Mouse (Mus musculus) megakaryocyte progenitor cell, adult 5-6 weeks (primary cell): ENCODE measurements around the gene Stx1a. TPM values are rescaled to one million over a fixed set of nuclear protein-coding genes. Genes with fewer than 3 reads are reported as not detected.

Source experiments
- ATAC-seq: replicated peaks from 2 replicates; pipeline ENCODE4 v1.8.0; 2016; ENCODE audit warnings: mild to moderate bottlenecking, moderate TSS enrichment, inconsistent platforms; ENCODE audit not compliant: poor library complexity
- total RNA-seq, 2 experiments: library from RNA; stranded (forward) in 1 of 2; stranded (reverse) in 1 of 2; fragments of 157-497, 149-512 nt in 1 of 2; fragments of 200-1000 nt in 1 of 2; gene quantifications; 2 replicates each; pipeline versions ENCODE4 v1.2.3 to v1.2.4; 2015 to 2017

Gene Stx1a
- total RNA-seq (2015) (0.39 and 1.2 TPM in 2 replicates), total RNA-seq (2017) (0.04 and 0.44 TPM in 2 replicates)

DNA sequence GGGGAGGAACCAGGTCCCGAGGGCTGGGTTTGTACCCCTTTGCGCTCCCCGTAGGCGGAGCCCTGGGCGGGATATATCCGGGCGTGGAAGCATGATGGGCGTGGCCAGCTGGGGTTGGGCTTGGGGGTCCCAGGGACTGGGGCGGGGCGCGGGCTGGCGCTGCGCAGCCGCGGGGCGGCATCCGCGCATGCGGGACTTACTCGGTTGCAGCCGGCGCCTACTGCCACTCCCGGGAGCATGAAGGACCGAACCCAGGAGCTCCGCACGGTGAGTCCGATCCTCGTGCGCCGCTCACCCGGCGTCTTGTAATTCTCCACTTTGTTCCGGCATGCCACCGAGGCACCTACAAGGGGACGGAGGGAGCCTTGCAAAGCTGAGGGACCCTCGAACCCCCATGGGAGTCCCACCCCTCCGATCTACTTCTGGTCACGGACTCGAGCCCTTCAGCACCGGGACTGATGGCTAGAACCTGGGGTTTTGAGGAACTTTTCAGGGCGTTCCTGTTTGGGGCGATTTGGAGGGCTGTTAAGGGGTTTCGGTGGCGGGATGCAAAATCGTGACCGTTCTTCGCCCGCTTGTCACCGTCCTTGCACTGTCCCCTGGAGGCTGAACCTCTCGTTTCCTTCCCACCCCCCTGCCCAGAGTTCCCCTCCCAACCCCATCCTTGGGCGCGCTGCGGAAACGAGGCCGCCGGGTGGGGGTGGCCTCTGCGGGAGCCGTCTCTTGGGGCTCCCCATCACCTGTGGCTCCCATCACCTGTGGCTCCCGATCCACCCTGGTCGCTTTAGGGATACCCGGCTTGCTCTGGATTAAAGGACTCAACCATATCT is at the start of gene Stx1a:
Stx1a (plus strand) TSS at position 139 of the 830 bp plus-strand sequence.
- peak; percentile 83 for ATAC-seq

DNA sequence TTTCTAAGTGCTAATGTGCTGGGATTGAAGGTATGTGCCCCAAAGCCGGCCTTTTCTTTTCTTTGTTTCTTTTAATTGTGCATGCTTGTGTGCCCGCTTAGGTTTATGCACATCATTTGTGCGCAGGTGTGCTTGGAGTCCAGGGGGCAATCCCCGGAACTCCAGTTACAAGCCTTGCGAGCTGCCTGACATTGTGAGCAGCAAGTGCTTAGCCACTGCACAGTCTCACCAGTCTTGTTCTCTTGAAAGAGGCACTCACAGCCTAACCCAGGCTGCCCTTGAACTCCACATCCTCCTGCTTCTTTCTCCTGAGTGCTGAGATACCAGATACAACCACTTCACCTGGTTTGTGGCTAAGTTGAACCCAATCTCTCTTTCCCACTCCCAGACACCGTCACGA is 49.8 kb upstream of the Stx1a start:
- no peak for ATAC-seq

GRCm38 (mm10) chr5:134974294-134974693 is 49.0 kb upstream of the Stx1a start:
- ATAC-seq = peak; percentile 68

GRCm38 (mm10) chr5:134974921-134975320 is 48.4 kb upstream of the Stx1a start:
- ATAC-seq = no peak

DNA sequence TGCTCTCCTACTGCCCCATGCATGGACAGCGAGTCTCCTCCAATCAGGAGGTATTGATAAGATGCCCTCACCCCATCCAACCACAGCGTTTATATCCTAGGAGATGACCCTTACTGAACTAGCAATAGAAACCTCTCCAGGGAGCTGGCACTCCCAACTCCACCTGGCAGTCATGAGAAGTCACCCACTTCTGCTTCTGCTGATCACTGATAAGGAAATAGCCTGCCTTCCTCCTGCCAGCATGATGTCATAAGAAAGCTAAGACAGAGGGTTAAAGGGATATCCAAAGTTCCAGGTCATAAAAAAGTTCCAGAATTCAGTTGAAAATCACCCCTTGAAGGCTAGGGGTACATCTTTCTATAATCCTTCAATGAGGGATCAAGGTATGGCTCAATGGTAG is 47.1 kb upstream of the Stx1a start:
- peak; percentile 49 for ATAC-seq

DNA sequence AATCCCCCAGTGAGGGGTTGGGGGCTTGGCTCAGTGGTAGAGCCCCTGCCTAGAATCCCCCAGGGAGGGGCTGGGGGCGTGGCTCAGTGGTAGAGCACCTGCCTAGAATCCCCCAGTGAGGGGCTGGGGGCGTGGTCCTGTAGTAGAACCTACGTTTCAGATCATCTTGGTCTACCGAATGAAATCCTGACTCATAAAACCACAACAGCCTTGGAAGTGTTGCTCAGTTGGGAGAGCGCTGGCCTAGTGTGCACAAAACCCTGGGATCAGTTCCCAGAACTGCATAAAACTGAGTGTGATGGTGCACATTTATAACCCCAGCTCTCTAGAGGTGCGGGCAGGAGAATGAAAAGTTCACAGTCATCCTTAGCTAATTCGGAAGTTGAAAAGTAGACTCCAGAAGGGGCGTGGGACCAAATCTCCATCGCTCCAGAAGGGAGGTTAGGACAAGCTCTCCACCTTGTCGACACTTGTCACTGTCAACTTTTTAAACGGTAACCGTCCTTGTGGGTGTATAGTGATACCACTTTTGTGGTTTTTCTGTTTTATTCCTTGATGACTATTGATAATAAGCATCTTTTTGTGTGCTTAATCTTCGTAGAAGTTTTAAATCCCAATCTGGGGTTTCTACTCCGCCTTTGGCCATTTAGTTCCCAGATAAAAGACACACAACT is 46.6 kb upstream of the Stx1a start:
- peak; percentile 54 for ATAC-seq

DNA sequence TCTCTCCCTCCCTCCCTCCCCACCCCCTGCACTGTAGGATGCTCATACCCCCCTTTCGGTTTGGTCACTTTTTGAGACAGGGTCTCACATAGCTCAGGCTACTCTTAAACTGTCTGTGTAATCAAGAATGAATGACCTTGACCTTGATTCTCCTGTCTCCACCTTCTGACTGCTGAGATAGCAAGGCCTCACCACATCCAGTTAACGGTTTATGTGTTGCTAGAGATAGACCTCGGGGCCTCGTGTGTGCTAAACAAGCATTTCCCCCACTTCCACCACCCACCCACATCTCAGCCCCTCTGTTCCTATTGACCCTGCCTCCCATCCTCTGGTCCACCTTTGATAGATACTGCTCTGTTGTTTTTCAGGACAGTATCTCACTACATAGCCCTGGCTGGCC is 45.4 kb upstream of the Stx1a start:
- ATAC-seq = no peak

DNA sequence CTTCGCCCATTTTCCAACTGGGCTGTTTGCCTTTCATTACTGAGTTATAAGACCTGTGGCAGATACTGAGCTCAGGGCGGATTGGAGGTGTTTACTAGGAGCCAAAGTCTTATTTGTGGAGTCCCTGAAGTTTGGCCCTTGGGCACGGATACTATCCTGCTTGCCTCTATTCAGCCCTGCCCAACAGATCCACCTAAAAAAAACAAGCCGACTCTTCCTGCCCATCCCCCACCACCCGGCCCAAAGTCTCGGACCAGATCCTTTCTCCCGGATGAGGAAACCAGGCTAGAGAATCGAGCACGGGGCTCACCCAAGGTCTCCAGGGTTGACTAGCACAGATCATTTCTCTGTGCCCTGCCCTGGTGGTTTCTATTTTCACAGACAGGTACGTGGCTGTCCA is 42.1 kb upstream of the Stx1a start:
- no peak for ATAC-seq

DNA sequence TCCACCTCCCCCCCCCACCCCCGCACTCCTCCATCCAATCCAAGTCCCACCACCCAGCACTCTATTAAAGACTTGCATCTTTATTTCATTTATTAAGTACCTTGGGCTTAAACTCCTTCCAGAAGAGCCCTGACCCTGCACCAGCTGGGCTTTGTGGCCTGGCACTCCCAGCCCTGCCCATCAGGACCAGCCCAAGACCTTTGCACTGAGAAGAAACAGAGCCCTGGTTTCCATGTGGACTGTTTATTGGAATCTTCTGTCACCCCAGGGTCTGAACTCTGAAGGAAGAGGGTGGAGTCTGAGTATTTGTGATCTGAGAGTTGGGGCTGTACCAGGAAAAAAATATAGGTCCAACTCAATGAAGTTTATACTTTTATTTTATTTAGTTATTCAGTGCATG is 40.2 kb upstream of the Stx1a start:
- ATAC-seq = no peak

DNA sequence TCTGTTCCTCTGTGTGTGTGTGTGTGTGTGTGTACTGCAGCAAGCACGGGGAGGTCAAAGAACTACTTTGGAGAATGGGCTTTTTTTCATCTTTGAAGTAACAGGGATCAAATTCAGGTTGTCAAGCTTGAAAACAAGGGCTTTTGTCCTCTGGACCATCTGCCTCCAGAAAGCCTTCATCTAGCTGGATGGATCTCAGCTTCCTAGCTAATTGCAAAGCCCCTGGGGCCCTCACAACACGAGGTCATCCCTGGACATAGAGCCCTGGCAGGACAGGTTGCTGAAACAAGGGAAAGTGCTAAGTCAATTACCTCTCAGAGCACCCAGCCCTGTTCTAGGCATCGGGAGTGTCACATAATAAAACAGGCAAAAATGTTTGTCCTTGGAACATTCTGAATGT is 39.5 kb upstream of the Stx1a start:
- ATAC-seq = no peak

- peak; percentile 21; the same call in 1 of the 2 replicates for ATAC-seq
Measured at GRCm38 (mm10) chr5:134985633-134986297, 37.5 kb upstream of the Stx1a start, which contains the start of gene Cldn3. TSS of gene Cldn3 (plus strand) at chr5:134986214.

DNA sequence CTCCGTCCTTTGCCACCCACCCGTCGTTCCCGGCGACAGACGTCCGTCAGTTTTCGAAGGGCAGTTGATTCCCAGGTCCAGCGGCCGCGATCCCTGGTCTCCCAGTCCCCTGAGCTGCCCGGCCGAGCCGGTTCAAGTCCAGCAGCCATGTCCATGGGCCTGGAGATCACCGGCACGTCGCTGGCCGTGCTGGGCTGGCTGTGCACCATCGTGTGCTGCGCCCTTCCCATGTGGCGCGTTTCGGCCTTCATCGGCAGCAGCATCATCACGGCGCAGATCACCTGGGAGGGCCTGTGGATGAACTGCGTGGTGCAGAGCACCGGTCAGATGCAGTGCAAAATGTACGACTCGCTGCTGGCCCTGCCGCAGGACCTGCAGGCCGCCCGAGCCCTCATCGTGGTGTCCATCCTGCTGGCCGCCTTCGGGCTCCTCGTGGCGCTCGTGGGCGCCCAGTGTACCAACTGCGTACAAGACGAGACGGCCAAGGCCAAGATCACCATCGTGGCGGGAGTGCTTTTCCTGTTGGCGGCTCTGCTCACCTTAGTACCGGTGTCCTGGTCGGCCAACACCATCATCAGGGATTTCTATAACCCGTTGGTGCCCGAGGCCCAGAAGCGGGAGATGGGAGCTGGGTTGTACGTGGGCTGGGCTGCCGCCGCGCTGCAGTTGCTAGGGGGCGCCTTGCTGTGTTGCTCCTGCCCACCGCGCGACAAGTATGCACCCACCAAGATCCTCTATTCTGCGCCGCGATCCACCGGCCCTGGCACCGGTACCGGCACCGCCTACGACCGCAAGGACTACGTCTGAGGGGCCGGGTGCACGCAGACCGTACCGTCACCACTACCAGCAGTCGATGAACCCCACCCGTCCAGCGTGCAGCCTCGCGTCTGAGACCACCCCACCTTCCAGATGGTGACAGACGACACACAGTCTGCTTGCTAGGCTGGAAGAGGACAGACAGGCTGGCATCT is 36.7 kb upstream of the Stx1a start:
- ATAC-seq = peak; percentile 50

DNA sequence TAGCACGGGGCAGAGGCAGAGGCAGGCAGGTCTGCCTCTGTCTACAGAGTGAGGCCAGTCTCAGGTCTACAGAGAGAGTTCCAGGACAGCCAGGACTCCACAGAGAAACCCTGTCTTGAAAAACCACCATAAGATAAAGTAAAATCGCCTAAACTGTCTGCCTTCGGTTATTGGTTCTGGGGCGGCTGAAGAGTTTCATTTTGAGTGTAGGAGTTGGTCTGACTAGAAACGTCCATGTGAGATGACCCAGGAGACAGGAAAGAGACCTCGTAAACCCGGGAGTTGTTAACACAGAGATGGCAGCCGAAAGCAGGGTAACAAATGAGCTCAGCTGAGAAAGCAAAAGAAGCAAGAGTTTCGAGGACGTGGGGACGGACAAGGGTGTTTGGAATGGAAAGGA is 34.1 kb upstream of the Stx1a start:
- ATAC-seq = no peak

DNA sequence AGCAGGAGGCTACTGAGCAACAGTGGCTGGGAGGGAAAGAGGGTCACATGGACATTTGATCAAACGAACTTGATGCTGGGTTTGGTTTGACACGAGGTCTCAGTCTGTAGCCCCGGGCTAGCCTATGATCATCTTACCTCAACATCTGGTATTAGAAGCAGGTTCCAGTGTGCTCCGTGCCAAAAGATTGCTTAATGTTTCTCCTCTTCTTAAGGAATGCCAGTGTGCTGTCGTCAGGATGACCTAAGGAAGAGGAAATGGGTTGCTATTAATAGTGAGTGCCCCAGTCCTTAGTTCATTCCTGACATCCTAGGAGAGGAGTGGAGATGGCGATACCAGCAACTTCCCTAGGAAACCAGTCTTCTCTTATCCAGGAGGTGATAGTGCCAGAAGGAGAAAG is 33.5 kb upstream of the Stx1a start:
- ATAC-seq = no peak

- ATAC-seq = no peak
Measured at GRCm38 (mm10) chr5:134992566-134992965, 30.7 kb upstream of the Stx1a start.

GRCm38 (mm10) chr5:134998359-134998758 is 24.9 kb upstream of the Stx1a start:
- ATAC-seq = no peak

- no peak for ATAC-seq
Measured at GRCm38 (mm10) chr5:134999797-135000196, 23.5 kb upstream of the Stx1a start.

DNA sequence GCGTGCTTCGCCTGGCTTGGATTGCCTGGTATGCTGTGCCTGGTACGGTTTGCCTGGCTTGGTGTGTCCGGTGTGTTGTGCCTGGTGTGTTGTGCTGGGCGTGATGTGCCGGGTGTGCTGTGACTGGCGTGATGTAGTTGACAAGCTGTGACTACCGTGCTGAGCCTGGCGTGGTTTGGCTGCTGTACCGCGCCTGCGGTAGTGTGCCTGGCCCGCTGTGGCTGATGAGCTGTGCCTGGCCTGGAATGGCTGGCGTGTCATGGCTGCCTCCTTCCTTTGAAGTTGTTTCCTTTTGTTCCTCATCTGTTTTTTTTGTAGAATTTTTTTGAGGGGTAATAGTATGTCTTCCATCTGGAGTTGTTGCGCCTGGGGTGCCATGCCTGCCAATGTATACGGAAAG is 22.5 kb upstream of the Stx1a start:
- no peak; the same call in 1 of the 2 replicates for ATAC-seq

- peak; percentile 93 for ATAC-seq
Measured at GRCm38 (mm10) chr5:135001309-135001708, 22.0 kb upstream of the Stx1a start.

DNA sequence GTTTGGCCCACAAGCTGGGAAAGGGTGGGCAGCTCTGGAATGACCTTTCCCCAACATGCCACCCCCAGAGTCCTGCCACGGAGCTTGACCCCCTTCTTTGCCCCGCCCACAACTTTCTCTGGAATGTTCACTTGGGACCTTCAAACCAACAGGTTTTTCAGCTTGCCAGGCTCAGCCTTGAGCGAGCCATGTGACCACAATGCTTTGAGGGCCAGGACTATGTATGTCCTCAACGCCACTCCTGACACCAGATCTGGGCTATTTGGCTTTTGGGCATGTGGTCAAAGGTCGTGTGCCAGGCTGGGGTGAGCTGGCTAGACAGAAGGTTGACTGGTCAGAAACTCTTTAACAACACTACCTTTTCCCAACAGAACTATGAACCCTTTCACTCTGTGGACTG is 21.1 kb upstream of the Stx1a start:
- no peak for ATAC-seq
